Mouse (Mus musculus): ENCODE measurements around the gene Fchsd2. TPM values are rescaled to one million over a fixed set of nuclear protein-coding genes. Genes with fewer than 3 reads are reported as not detected.

Gene Fchsd2
- polyA plus RNA-seq, 1 experiment from 2014 or later: 45.5 TPM

DNA sequence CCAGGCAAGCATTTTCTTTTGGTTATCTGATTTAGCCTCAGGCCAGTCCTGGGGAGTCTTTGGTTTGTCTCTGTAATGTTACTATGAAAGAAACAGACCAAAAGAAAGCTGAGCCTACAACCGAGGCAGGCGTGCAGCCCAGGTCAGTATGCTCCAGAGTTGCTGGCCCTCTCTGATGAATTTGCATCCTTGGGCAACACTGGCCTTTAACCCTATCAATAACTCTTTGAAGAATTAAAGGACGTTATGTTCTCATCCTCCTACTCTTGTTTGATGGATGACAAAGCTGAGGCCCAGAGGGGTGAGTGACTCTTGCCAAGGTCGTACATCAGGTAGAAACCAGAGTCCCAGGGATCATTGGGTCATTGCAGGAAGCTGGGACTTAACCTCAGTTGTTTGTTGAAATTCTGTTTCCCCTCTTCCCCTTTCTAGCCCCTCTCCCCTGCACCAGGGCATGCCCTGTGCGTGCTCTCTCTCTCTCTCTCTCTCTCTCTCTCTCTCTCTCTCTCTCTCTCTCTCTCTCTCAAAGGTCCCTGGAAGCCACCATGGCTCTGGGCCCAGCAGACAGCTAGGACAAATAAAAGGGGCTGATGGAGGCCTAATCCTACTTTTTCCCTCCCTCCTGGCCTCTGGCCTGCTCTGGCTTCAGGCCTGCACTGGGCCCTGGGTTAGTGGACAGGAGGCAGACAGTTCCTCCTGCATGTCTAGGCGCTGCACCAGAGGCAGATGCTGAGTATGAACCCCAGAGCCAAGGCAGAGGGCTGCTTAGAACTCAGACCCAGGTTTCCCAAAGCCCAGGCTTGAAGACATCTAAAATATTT lies 231.7 kb downstream of the Fchsd2 start:
- H3K27ac ChIP-seq (ENCODE audit: low read length): no peak overlapping the region
- WGBS: 62% methylated on average over 6 of the region's 6 CpGs
- no peak overlapping the region for H3K4me3 ChIP-seq (replicated peaks; ENCODE audit: low read length)
- H3K9me3 ChIP-seq (ENCODE audit: control insufficient read depth, low read length): no peaks in the 10 kb centered on the region
- no peak for ATAC-seq
- no peak overlapping the region for H3K4me2 ChIP-seq (ENCODE audit: low read length)
- no peaks in the 10 kb centered on the region; the same call in 1 of the 2 replicates for H3K27me3 ChIP-seq (replicated peaks; ENCODE audit: control insufficient read depth, insufficient read depth, low read length)
- H3K4me1 ChIP-seq (replicated peaks; ENCODE audit: control insufficient read depth, insufficient read depth, low read length): peaks cover 23% of the 10 kb centered on the region
- no peaks in the 10 kb centered on the region for H3K36me3 ChIP-seq (ENCODE audit: control insufficient read depth, insufficient read depth)
- H3K9ac ChIP-seq (replicated peaks; ENCODE audit: low read depth, low read length): no peak overlapping the region

DNA sequence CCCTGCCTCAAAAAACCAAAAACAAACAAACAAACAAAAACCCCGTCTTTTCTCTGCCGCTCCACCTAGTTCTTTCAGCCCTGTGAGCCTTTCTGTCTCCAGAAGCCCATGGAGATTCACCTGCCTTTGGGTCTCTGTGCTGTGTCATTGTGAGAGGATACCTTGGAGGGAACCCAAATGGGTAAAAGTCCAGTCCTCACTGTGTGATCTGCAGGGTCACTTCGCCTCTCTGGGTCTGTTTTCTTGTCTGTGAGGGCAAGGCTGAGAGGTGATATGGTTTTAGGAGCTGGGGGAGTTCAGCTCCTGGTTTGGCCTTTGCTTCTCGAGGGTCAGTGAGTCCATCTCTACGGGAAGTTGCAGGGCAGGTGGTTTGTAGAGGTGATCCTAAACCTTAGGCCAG lies 233.3 kb downstream of the Fchsd2 start:
- Histone ChIP-seq H3K9me3 (ENCODE audit: control insufficient read depth, low read length) (no peaks in the 10 kb centered on the region), H3K27ac (ENCODE audit: low read length) (no peak overlapping the region), H3K9ac (replicated peaks; ENCODE audit: low read depth, low read length) (no peak overlapping the region), H3K27me3 (replicated peaks; ENCODE audit: control insufficient read depth, insufficient read depth, low read length) (no peaks in the 10 kb centered on the region; the same call in 1 of the 2 replicates), H3K36me3 (ENCODE audit: control insufficient read depth, insufficient read depth) (no peaks in the 10 kb centered on the region), H3K4me2 (ENCODE audit: low read length) (no peak overlapping the region), H3K4me3 (replicated peaks; ENCODE audit: low read length) (no peak overlapping the region), H3K4me1 (replicated peaks; ENCODE audit: control insufficient read depth, insufficient read depth, low read length) (peaks cover 21% of the 10 kb centered on the region)
- WGBS: 92% methylated on average over 5 of the region's 5 CpGs
- ATAC-seq: no peak

DNA sequence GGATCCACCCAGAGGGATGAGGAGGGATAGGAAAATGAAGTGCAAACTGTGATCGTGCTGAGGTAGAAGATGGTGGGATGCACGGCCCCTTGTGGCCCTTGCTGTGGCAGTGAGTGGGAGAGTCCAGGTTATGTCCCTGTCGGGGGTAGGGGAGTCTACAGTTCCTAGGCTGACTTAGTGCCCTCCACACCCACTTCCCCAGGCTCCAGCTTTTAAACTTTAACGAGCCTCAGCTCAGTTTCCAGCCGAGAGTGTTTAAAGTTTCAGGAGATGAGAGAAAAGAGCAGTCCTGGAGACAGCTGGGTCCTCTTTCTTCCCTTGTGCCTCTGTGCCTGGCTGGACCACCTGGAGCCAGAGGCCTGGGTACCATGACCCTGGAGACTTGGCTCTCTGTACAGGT lies 234.6 kb downstream of the Fchsd2 start:
- ATAC-seq: no peak
- H3K4me2 ChIP-seq (ENCODE audit: low read length): no peak overlapping the region
- no peaks in the 10 kb centered on the region for H3K36me3 ChIP-seq (ENCODE audit: control insufficient read depth, insufficient read depth)
- no peaks in the 10 kb centered on the region; the same call in 1 of the 2 replicates for H3K27me3 ChIP-seq (replicated peaks; ENCODE audit: control insufficient read depth, insufficient read depth, low read length)
- H3K4me1 ChIP-seq (replicated peaks; ENCODE audit: control insufficient read depth, insufficient read depth, low read length): peaks cover 15% of the 10 kb centered on the region
- H3K9ac ChIP-seq (replicated peaks; ENCODE audit: low read depth, low read length): no peak overlapping the region
- no peak overlapping the region for H3K4me3 ChIP-seq (replicated peaks; ENCODE audit: low read length)
- H3K9me3 ChIP-seq (ENCODE audit: control insufficient read depth, low read length): no peaks in the 10 kb centered on the region
- 49% methylated on average over 5 of the region's 5 CpGs for WGBS
- H3K27ac ChIP-seq (ENCODE audit: low read length): no peak overlapping the region

DNA sequence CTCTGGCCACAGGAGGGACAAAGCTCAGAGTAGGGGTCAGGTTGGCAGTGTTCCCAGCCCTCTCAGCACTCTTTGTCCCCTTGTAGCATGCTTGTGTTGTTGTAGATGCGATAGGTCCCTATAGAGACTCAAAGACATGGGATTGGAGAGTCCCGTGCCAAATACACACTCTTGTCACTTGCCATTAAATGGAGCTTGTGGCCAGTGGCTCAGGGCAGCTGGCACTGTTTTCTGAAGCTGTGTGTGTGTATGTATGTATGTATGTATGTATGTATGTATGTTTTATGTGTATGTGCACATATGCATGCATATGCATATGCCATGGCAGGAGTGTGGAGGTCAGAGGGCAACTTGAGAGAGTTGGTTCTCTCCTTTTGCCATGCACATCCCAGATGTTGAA lies 235.1 kb downstream of the Fchsd2 start:
- no peak for ATAC-seq
- H3K27me3 ChIP-seq (replicated peaks; ENCODE audit: control insufficient read depth, insufficient read depth, low read length): no peaks in the 10 kb centered on the region
- no peak overlapping the region for H3K4me3 ChIP-seq (replicated peaks; ENCODE audit: low read length)
- H3K36me3 ChIP-seq (ENCODE audit: control insufficient read depth, insufficient read depth): no peaks in the 10 kb centered on the region
- no peak overlapping the region for H3K9ac ChIP-seq (replicated peaks; ENCODE audit: low read depth, low read length)
- no peak overlapping the region for H3K27ac ChIP-seq (ENCODE audit: low read length)
- H3K9me3 ChIP-seq (ENCODE audit: control insufficient read depth, low read length): no peaks in the 10 kb centered on the region
- 78% methylated on average over 2 of the region's 2 CpGs for WGBS
- H3K4me1 ChIP-seq (replicated peaks; ENCODE audit: control insufficient read depth, insufficient read depth, low read length): peaks cover 15% of the 10 kb centered on the region
- no peak overlapping the region for H3K4me2 ChIP-seq (ENCODE audit: low read length)

DNA sequence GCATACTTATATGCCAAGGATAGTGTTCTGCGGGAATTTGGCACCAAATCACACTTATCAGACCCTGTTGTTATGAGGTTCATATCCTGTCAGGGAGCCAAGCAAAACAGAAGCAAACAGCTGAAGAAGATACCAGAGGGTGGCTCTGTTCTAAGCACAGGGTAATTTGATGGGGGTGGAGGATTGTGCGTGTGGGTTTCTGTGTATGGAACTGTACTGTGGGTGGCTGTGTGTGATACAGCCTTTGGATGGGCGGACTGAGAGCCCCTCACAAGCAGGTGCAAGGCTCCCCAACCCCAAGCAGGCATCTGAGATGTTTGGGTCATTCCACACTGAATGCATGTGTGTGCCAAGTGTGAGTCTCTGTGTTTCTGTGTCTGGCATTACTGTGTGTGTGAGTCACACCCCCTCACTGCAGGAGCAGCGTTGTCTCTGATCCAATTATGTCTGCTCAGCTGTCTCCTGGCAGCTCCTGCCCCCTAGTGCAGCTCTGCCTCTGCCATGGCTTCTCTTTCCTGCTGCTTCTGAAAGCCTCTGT lies 236.0 kb downstream of the Fchsd2 start:
- H3K9me3 ChIP-seq (ENCODE audit: control insufficient read depth, low read length): no peaks in the 10 kb centered on the region
- H3K4me1 ChIP-seq (replicated peaks; ENCODE audit: control insufficient read depth, insufficient read depth, low read length): peaks cover 15% of the 10 kb centered on the region
- H3K4me3 ChIP-seq (replicated peaks; ENCODE audit: low read length): no peak overlapping the region
- no peaks in the 10 kb centered on the region for H3K36me3 ChIP-seq (ENCODE audit: control insufficient read depth, insufficient read depth)
- H3K9ac ChIP-seq (replicated peaks; ENCODE audit: low read depth, low read length): peak overlapping the region; percentile 18; the same call in 1 of the 2 replicates
- H3K27ac ChIP-seq (ENCODE audit: low read length): peak overlapping the region; percentile 49
- no peak overlapping the region for H3K4me2 ChIP-seq (ENCODE audit: low read length)
- peak; percentile 81 for ATAC-seq
- 44% methylated on average over 4 of the region's 4 CpGs for WGBS
- H3K27me3 ChIP-seq (replicated peaks; ENCODE audit: control insufficient read depth, insufficient read depth, low read length): no peaks in the 10 kb centered on the region

DNA sequence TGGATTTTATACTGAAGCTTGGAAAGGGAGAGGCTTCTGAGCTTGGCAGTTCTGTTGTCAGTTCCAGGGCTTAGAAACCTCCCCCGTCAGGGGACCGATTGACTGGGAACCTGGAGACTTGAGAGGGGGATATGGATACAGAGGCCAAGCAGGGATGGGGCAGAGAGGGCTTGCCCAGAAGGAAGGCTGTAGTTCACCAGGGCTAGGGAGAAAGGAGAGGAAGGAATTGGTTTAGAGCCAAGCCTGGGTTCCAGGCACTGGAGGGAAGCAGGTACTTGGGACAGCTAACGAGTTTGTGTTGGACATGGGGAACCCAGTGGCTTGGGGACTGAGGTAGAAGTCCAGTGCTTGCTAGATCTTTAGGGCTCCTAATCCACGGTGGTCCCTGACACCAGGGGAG lies 236.9 kb downstream of the Fchsd2 start:
- Histone ChIP-seq H3K27ac (ENCODE audit: low read length) (no peak overlapping the region; the same call in 1 of the 2 replicates), H3K9me3 (ENCODE audit: control insufficient read depth, low read length) (no peaks in the 10 kb centered on the region), H3K4me3 (replicated peaks; ENCODE audit: low read length) (no peak overlapping the region), H3K27me3 (replicated peaks; ENCODE audit: control insufficient read depth, insufficient read depth, low read length) (no peaks in the 10 kb centered on the region), H3K9ac (replicated peaks; ENCODE audit: low read depth, low read length) (peak overlapping the region; percentile 16; the same call in 1 of the 2 replicates), H3K4me1 (replicated peaks; ENCODE audit: control insufficient read depth, insufficient read depth, low read length) (peaks cover 15% of the 10 kb centered on the region), H3K4me2 (ENCODE audit: low read length) (no peak overlapping the region), H3K36me3 (ENCODE audit: control insufficient read depth, insufficient read depth) (no peaks in the 10 kb centered on the region)
- 50% methylated on average over 4 of the region's 4 CpGs for WGBS
- no peak for ATAC-seq

DNA sequence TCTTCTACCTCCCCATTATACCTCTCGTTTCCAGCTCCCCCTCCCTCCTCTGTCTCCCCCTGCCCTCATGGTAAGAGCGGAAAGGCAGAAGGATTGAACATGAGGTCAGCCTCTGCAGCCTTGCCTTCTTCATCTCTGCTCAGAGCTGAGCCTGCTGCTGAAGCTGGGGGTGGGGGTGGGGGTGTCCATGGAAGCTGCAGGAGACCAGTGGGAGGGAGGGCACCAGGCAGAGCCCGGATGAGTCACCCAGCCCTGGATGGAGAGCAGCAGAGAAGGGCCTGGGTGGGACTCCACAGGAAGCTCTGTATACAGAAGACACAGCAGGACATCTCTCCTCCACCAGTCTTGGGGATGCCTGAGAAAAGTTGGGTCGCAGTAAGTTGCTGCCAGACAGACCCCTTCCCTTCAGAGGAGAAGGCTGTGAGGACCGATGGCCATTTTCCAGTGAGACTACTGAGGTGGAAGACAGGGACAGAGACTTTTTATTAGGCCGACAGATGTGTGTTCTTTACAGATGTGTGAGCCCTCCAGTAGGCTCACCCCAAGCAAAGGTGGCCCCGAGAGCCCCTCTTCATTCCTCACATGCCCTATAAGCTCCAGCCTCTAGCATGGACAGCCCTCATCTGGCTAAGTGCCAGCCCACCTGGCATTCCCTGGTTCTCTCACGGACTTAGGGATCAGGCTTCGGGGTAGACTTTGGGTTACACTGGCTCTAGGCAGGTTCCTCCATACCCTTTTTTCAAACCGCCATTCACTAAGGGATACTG lies 237.6 kb downstream of the Fchsd2 start:
- no peaks in the 10 kb centered on the region for H3K27me3 ChIP-seq (replicated peaks; ENCODE audit: control insufficient read depth, insufficient read depth, low read length)
- H3K4me1 ChIP-seq (replicated peaks; ENCODE audit: control insufficient read depth, insufficient read depth, low read length): peaks cover 15% of the 10 kb centered on the region
- no peak overlapping the region for H3K9ac ChIP-seq (replicated peaks; ENCODE audit: low read depth, low read length)
- no peaks in the 10 kb centered on the region for H3K36me3 ChIP-seq (ENCODE audit: control insufficient read depth, insufficient read depth)
- no peaks in the 10 kb centered on the region for H3K9me3 ChIP-seq (ENCODE audit: control insufficient read depth, low read length)
- no peak overlapping the region for H3K27ac ChIP-seq (ENCODE audit: low read length)
- WGBS: 69% methylated on average over 10 of the region's 10 CpGs
- no peak overlapping the region for H3K4me3 ChIP-seq (replicated peaks; ENCODE audit: low read length)
- no peak for ATAC-seq
- no peak overlapping the region for H3K4me2 ChIP-seq (ENCODE audit: low read length)

DNA sequence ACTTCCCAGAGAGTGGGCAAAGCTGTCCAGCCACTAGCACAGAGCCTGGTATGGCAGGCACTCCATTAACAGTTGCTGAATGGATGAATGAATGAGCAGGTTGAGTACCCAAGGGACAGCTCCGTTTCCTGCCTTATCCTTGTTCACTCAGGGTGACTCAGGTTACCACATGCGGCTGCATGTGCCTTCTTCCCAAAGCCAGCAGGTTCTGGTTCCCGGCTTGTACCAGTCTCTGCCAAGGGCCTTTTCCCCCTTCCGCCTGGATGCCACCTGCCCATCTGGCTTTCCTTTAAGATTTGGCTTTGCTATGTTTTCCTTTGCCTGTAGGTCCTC lies 238.1 kb downstream of the Fchsd2 start:
- no peak for ATAC-seq
- H3K9me3 ChIP-seq (ENCODE audit: control insufficient read depth, low read length): no peaks in the 10 kb centered on the region
- H3K4me2 ChIP-seq (ENCODE audit: low read length): no peak overlapping the region
- no peaks in the 10 kb centered on the region for H3K27me3 ChIP-seq (replicated peaks; ENCODE audit: control insufficient read depth, insufficient read depth, low read length)
- no peak overlapping the region for H3K9ac ChIP-seq (replicated peaks; ENCODE audit: low read depth, low read length)
- H3K36me3 ChIP-seq (ENCODE audit: control insufficient read depth, insufficient read depth): no peaks in the 10 kb centered on the region
- peaks cover 15% of the 10 kb centered on the region for H3K4me1 ChIP-seq (replicated peaks; ENCODE audit: control insufficient read depth, insufficient read depth, low read length)
- no peak overlapping the region for H3K27ac ChIP-seq (ENCODE audit: low read length)
- no peak overlapping the region for H3K4me3 ChIP-seq (replicated peaks; ENCODE audit: low read length)
- WGBS: 64% methylated on average over 4 of the region's 4 CpGs

DNA sequence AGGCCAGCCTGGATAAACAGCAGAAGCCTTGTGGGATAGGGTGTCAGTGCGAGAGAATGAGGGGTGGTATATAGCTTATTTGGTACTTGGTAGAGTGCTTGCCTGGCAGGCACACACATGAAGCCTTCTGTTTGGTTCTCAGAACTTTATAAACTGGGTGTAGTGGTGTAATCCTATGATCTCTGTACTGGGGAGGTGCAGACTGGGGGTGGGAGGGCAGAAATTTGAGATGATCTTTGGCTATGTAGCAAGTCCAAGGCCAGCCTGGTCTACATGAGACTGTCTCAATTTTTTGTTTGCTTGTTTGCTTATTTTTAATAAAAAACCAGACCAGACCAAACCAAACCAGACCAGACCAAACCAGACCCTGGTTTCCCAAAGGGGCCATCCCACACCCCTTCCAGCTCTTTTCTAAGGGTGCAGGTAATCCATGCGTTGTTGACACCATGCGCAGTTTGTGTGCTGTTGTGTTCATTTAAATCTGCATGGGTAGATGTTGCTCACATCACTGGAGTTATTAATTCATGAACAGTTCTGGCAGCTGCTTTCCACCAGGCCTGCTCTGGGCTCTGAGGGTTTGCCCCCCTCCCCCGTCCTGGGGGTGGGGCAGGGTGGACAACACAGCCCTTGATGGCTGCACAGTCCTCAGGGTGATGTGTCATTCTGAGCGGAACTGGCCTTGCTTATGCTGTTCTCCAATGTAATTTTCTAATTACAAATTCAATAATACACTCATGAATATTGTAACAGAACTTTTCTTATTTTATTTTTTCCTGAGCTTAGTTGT lies 239.6 kb downstream of the Fchsd2 start:
- Histone ChIP-seq H3K36me3 (ENCODE audit: control insufficient read depth, insufficient read depth) (no peaks in the 10 kb centered on the region), H3K4me2 (ENCODE audit: low read length) (no peak overlapping the region), H3K27ac (ENCODE audit: low read length) (no peak overlapping the region), H3K4me3 (replicated peaks; ENCODE audit: low read length) (no peak overlapping the region), H3K27me3 (replicated peaks; ENCODE audit: control insufficient read depth, insufficient read depth, low read length) (no peaks in the 10 kb centered on the region), H3K9me3 (ENCODE audit: control insufficient read depth, low read length) (no peaks in the 10 kb centered on the region), H3K9ac (replicated peaks; ENCODE audit: low read depth, low read length) (no peak overlapping the region), H3K4me1 (replicated peaks; ENCODE audit: control insufficient read depth, insufficient read depth, low read length) (peaks cover 15% of the 10 kb centered on the region)
- no peak for ATAC-seq
- WGBS: 93% methylated on average over 5 of the region's 5 CpGs

Measured in forebrain, embryonic 16.5 days (tissue).